Mouse (Mus musculus) small intestine, adult 2 months (tissue): ENCODE data around the gene Cep164.

ENCODE experiments used
- CTCF ChIP-seq: fragments of 200-500 bp; IDR thresholded peaks from 2 replicates; pipeline ENCODE4 v1.5.1; 2012; ENCODE audit warnings: low read depth, mild to moderate bottlenecking, control low read depth, inconsistent platforms, low read length, moderate library complexity, mixed read lengths; ENCODE audit not compliant: insufficient replicate concordance, insufficient read length; ENCODE audit errors: extremely low read depth
- POLR2A ChIP-seq: fragments of 200-500 bp; IDR thresholded peaks from 2 replicates; pipeline ENCODE4 v1.6.1; 2012; ENCODE audit warnings: low read depth, mild to moderate bottlenecking, control low read depth, inconsistent platforms, low read length, moderate library complexity

- TF ChIP-seq CTCF (no peak), POLR2A (no peak)
These were observed 49.3 kb downstream of the Cep164 start for GRCm38 (mm10) chr9:45779201-45779600.
